Mouse (Mus musculus) gastrocnemius, postnatal 10 days (tissue): ENCODE data around the gene Olfr1279. TPM values are rescaled to one million over a fixed set of nuclear protein-coding genes. Genes with fewer than 3 reads are reported as not detected.
"Not testable (repeated sequence)": the region's sequence is repeated elsewhere in the genome, so short reads cannot be mapped to it uniquely, and the experiment has no call there.

Experiments
- DNase-seq: peaks from one replicate; pipeline ENCODE4 v3.0.0; 2021; ENCODE audit warnings: mixed read lengths
- long read RNA-seq, 2 experiments: library from polyadenylated mRNA; stranded (forward); transcript quantifications; one replicate each; pipeline ENCODE4 v2.0.0; 2021
- total RNA-seq, 2 experiments: library from RNA; stranded (reverse); gene quantifications; 2 replicates each; pipeline ENCODE4 v1.2.3; 2021

Gene Olfr1279
- not detected for total RNA-seq
- long read RNA-seq, experiment 1 = 0 reads
- long read RNA-seq, experiment 2 = 0 reads

DNA sequence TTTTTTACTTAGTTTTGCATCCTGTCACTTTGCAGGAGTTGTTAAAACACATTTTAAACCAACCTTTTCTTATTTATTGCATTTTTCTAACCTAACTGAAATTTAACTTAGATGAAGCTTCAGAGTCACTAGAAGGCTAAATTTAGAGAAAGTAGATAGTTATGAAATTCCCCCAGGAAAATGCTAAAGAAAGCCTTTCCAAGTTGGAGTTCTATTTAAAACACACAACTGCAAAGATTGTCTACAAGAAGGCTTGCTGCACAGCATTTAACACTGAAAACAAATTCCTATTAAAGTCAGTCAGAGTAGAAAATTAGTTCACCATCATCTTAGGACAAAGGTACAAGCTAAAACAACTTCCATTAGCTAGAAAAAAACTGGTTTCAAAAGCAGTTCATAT lies at the start of gene Olfr1279:
Gene Olfr1279, plus strand, starts transcription at position 262 of the 400 bp plus-strand sequence.
- DNase-seq = no peak

DNA sequence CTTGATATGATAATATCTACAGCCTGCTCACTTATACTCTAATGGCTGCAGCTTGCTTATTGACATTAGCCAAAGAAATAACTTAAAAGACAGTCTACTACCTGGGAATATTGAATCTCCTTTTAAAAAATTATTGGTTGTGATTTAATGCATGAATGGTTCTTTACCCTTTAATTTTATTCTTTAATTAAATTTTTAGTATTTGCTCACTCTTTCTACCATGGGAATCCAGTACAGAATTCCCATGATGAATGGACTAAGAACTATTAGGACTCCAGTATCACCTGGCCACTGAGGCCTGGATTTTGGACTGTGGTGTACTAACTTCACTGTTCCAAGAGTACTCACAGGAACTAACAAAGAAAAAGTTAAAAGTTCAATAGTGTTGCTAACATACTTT lies 46.2 kb upstream of the Olfr1279 start, which contains the start of gene Olfr1276:
Gene Olfr1276, plus strand, starts transcription at position 301 of the 400 bp plus-strand sequence.
- no peak for DNase-seq

DNA sequence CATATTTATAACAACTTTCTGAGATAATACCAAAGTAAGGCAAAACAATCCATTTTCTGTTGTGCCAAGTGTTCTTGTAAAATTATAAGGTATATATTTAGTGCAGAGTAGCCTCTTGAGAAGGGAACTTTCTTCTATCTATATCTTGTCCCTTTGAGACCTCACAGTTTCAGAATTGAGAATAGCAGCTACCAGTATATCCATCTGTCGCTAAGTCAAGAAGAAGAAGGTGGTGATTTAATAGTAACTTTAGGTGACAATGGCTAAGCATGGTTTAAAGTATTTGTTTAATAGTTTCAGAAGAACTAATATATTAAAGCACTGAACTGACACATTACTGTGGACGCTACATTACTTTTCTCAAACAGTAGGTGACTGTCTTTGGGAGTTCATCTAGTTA lies 26.4 kb upstream of the Olfr1279 start, which contains the start of gene Olfr1277:
Gene Olfr1277, minus strand, starts transcription at position 101 of the 400 bp plus-strand sequence.
- no peak for DNase-seq

DNA sequence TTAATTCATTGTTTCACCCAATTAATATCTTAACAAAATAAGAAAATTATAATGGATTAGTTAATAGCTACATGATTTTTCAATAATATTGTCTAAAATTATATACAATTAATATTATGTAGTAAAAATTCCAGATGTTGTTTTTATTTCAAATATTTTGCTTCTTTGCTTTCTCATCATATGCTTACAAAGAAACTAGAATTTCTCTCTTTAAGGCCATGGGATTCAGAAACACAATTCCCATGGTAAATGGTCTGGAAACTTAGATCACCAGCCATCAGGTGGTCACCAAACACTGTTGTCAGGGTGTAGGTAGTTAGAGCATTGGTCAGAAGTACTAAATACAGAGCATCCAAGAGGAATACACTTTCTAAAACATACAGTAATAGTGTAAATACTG lies 10.6 kb upstream of the Olfr1279 start, which contains the start of gene Olfr1278:
Gene Olfr1278, plus strand, starts transcription at position 301 of the 400 bp plus-strand sequence.
- no peak for DNase-seq

DNA sequence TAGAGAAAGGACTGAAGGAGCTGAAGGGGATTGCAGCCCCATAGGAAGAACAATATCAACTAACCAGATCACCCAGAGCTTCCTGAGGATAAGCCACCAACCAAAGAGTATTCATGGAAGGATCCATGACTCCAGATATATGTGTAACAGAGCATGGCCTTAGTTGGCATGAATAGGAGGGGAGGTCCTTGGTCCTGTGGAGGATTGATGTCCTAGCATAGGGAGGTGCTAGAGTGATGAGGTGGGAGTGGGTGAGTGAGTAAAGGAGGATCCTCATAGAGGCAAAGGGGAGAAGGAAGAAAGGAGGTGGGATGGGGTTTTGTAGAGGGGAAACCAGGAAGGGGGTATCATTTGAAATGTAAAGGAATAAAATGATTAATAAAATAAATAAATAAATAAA lies 1.9 kb upstream of the Olfr1279 start:
- DNase-seq = no peak

DNA sequence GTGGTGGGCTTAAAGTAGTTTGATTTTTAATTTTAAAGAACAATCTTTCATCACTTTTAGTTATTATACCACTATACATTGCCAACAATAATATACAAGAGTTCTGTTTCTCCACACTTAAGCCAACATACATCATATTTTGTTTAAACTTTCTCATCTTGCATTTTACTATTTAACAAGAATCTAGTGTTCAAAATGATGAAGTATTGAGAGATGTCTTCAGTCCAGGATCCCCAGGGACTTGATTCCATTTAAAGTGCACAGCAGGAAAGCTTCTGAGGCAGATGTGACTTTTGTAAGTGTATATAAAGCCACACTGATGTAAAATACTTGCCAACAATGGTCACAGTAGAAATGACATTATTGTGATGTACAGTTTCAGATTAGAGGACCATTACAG lies 13.3 kb downstream of the Olfr1279 start, which contains the start of gene Olfr1280:
Gene Olfr1280, plus strand, starts transcription at position 301 of the 400 bp plus-strand sequence.
- DNase-seq = no peak

DNA sequence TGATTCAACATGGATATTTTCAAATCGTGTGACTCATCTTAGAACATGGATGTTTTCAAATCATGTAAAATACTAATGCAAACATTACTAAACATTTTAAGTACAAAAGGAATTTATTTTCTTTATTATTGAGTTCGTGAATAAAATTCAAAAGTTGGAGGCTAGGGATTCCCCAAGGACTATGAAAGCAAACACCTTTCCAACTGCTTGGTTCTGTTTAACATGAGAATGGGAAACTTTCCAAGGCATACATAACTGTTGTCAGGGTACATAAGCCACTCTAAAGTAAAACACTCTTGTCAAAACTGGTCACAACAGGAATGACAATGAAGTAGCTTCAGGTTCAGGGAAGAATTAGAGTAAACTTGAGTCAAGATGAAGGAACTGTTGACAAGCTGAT lies 25.8 kb downstream of the Olfr1279 start, which contains the start of gene Olfr1281:
Gene Olfr1281, plus strand, starts transcription at position 301 of the 400 bp plus-strand sequence.
- DNase-seq = no peak

DNA sequence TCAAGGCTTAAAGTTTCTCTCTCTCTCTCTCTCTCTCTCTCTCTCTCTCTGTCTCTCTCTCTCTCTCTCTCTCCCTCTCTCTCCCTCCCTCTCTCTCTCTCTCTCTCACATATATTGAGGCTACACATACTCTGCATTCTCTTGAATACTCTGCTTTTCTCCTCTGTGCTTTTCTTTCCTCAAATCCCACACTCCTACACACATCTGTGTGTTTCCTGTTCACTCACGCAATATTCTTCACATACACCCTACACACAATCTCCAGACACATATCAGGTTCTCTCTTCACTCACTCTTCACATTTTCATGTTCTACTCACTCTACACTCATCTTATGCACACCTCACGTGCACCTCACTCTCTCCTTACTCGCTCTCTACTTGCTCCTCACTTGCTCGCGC lies 33.3 kb downstream of the Olfr1279 start:
- not testable (repeated sequence) for DNase-seq

DNA sequence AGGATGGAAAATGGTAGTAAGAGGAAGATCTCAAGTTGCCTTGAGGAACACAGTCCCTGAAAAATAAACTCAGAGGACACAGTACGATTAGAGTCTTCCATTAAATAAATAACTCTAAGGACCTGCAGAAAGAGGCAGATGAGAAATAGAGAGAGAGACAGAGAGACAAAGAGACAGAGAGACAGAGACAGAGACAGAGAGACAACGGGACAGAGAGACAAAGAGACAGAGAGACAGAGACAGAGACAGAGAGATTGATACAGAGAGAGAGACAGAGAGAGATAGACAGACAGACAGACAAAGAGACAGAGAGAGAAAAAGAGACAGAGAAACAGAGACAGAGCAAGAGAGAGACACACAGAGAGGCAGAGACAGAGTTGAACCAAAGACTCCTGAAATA lies 35.5 kb downstream of the Olfr1279 start, which contains the start of gene Olfr1282:
Gene Olfr1282, minus strand, starts transcription at position 101 of the 400 bp plus-strand sequence.
- DNase-seq = no peak

Other genes starting within 250 kb of the Olfr1279 start
- not detected for gene Gm13941, start 194.7 kb upstream of the Olfr1279 start, total RNA-seq
- gene Gm15130, start 147.7 kb upstream of the Olfr1279 start, total RNA-seq = not detected
- gene 4930430A15Rik, start 71.0 kb upstream of the Olfr1279 start, total RNA-seq = not detected
- gene Olfr1275, start 65.3 kb upstream of the Olfr1279 start, total RNA-seq = not detected
- not detected for gene Olfr1276, start 46.1 kb upstream of the Olfr1279 start, total RNA-seq
- not detected for gene Olfr1277, start 26.5 kb upstream of the Olfr1279 start, total RNA-seq
- not detected for gene Olfr1278, start 10.5 kb upstream of the Olfr1279 start, total RNA-seq
- gene Olfr1280, start 13.4 kb downstream of the Olfr1279 start, total RNA-seq = not detected
- not detected for gene Olfr1281, start 25.9 kb downstream of the Olfr1279 start, total RNA-seq
- gene Olfr1282, start 35.4 kb downstream of the Olfr1279 start, total RNA-seq = not detected
- gene Olfr1283, start 66.2 kb downstream of the Olfr1279 start, total RNA-seq = not detected
- not detected for gene Olfr1284, start 74.9 kb downstream of the Olfr1279 start, total RNA-seq
- gene Olfr1286, start 122.5 kb downstream of the Olfr1279 start, total RNA-seq = not detected
- not detected for gene Olfr1287, start 148.5 kb downstream of the Olfr1279 start, total RNA-seq
- gene Olfr1288, start 173.5 kb downstream of the Olfr1279 start, total RNA-seq = not detected
- gene Olfr1289, start 180.2 kb downstream of the Olfr1279 start, total RNA-seq = not detected
- not detected for gene Olfr1290, start 193.2 kb downstream of the Olfr1279 start, total RNA-seq
- gene Olfr1291-ps1, start 196.5 kb downstream of the Olfr1279 start, total RNA-seq = not detected
- gene Olfr1293-ps, start 224.6 kb downstream of the Olfr1279 start, total RNA-seq = not detected
- not detected for gene Olfr1294, start 239.7 kb downstream of the Olfr1279 start, total RNA-seq